Mouse (Mus musculus): ENCODE measurements at regions not wholly inside any gene's neighbourhood (a gene's known extent, or its start where the extent isn't known, plus 50 kb on each side); places are given as distances from the start of the nearest gene placed in this dataset.

- no peaks in the 10 kb centered on the region for H3K9me3 ChIP-seq (ENCODE audit: control insufficient read depth, low read depth, low read length)
- no peak for ATAC-seq (ENCODE audit: insufficient number of reproducible peaks, insufficient read depth, low FRiP score, low read depth)
- H3K9ac ChIP-seq (replicated peaks; ENCODE audit: low read depth, low read length), result no peak overlapping the region
- no peak overlapping the region for H3K4me3 ChIP-seq (ENCODE audit: low read depth, low read length)
- 87% methylated on average over 3 of the region's 3 CpGs for WGBS
- no peaks in the 10 kb centered on the region for H3K4me1 ChIP-seq (ENCODE audit: control insufficient read depth, insufficient read depth, low read length)
- H3K27me3 ChIP-seq (ENCODE audit: control insufficient read depth, insufficient read depth, low read length), result no peaks in the 10 kb centered on the region
- no peaks in the 10 kb centered on the region for H3K36me3 ChIP-seq (ENCODE audit: control insufficient read depth, insufficient read depth, low read length)
- H3K4me2 ChIP-seq (replicated peaks; ENCODE audit: low read depth, low read length), result no peak overlapping the region
- no peak overlapping the region for H3K27ac ChIP-seq (ENCODE audit: low read length)
Observed at GRCm38 (mm10) chr14:100561884-100562283, 277.4 kb upstream of the Klf12 start.

GRCm38 (mm10) chr14:100558378-100558777 lies 273.9 kb upstream of the Klf12 start:
- Histone ChIP-seq H3K4me1 (ENCODE audit: control insufficient read depth, insufficient read depth, low read length) (no peaks in the 10 kb centered on the region), H3K4me2 (replicated peaks; ENCODE audit: low read depth, low read length) (peak overlapping the region; percentile 6; the same call in 1 of the 2 replicates), H3K9me3 (ENCODE audit: control insufficient read depth, low read depth, low read length) (no peaks in the 10 kb centered on the region), H3K9ac (replicated peaks; ENCODE audit: low read depth, low read length) (no peak overlapping the region), H3K4me3 (ENCODE audit: low read depth, low read length) (no peak overlapping the region), H3K27me3 (ENCODE audit: control insufficient read depth, insufficient read depth, low read length) (no peaks in the 10 kb centered on the region), H3K36me3 (ENCODE audit: control insufficient read depth, insufficient read depth, low read length) (no peaks in the 10 kb centered on the region), H3K27ac (ENCODE audit: low read length) (no peak overlapping the region)
- 7% methylated on average over 4 of the region's 4 CpGs for WGBS
- ATAC-seq (ENCODE audit: insufficient number of reproducible peaks, insufficient read depth, low FRiP score, low read depth), result peak; percentile 67; the same call in 1 of the 2 replicates

- Histone ChIP-seq H3K4me1 (ENCODE audit: control insufficient read depth, insufficient read depth, low read length) (no peaks in the 10 kb centered on the region), H3K27me3 (ENCODE audit: control insufficient read depth, insufficient read depth, low read length) (no peaks in the 10 kb centered on the region), H3K4me3 (ENCODE audit: low read depth, low read length) (no peak overlapping the region), H3K27ac (ENCODE audit: low read length) (no peak overlapping the region), H3K4me2 (replicated peaks; ENCODE audit: low read depth, low read length) (no peak overlapping the region), H3K36me3 (ENCODE audit: control insufficient read depth, insufficient read depth, low read length) (no peaks in the 10 kb centered on the region), H3K9ac (replicated peaks; ENCODE audit: low read depth, low read length) (no peak overlapping the region), H3K9me3 (ENCODE audit: control insufficient read depth, low read depth, low read length) (no peaks in the 10 kb centered on the region)
- WGBS, result 54% methylated on average over 2 of the region's 2 CpGs
- no peak for ATAC-seq (ENCODE audit: insufficient number of reproducible peaks, insufficient read depth, low FRiP score, low read depth)
Observed at GRCm38 (mm10) chr14:100552466-100552865, 268.0 kb upstream of the Klf12 start.

- Histone ChIP-seq H3K36me3 (ENCODE audit: control insufficient read depth, insufficient read depth, low read length) (no peaks in the 10 kb centered on the region), H3K9ac (replicated peaks; ENCODE audit: low read depth, low read length) (no peak overlapping the region), H3K4me2 (replicated peaks; ENCODE audit: low read depth, low read length) (no peak overlapping the region), H3K27ac (ENCODE audit: low read length) (no peak overlapping the region), H3K4me3 (ENCODE audit: low read depth, low read length) (no peak overlapping the region), H3K9me3 (ENCODE audit: control insufficient read depth, low read depth, low read length) (no peaks in the 10 kb centered on the region), H3K4me1 (ENCODE audit: control insufficient read depth, insufficient read depth, low read length) (no peaks in the 10 kb centered on the region), H3K27me3 (ENCODE audit: control insufficient read depth, insufficient read depth, low read length) (no peaks in the 10 kb centered on the region)
- no peak for ATAC-seq (ENCODE audit: insufficient number of reproducible peaks, insufficient read depth, low FRiP score, low read depth)
- 76% methylated on average over 3 of the region's 3 CpGs for WGBS
Observed at GRCm38 (mm10) chr14:100550266-100550665, 265.8 kb upstream of the Klf12 start.

- no peak overlapping the region for H3K9ac ChIP-seq (replicated peaks; ENCODE audit: low read depth, low read length)
- H3K4me1 ChIP-seq (ENCODE audit: control insufficient read depth, insufficient read depth, low read length), result no peaks in the 10 kb centered on the region
- H3K27ac ChIP-seq (ENCODE audit: low read length), result no peak overlapping the region
- H3K4me2 ChIP-seq (replicated peaks; ENCODE audit: low read depth, low read length), result no peak overlapping the region
- WGBS, result 84% methylated on average over 2 of the region's 2 CpGs
- ATAC-seq (ENCODE audit: insufficient number of reproducible peaks, insufficient read depth, low FRiP score, low read depth), result no peak
- no peaks in the 10 kb centered on the region for H3K27me3 ChIP-seq (ENCODE audit: control insufficient read depth, insufficient read depth, low read length)
- no peak overlapping the region for H3K4me3 ChIP-seq (ENCODE audit: low read depth, low read length)
- H3K9me3 ChIP-seq (ENCODE audit: control insufficient read depth, low read depth, low read length), result no peaks in the 10 kb centered on the region
- H3K36me3 ChIP-seq (ENCODE audit: control insufficient read depth, insufficient read depth, low read length), result no peaks in the 10 kb centered on the region
Observed at GRCm38 (mm10) chr14:100530217-100530616, 245.7 kb upstream of the Klf12 start.

- 72% methylated on average over 1 of the region's 1 CpGs for WGBS
- ATAC-seq (ENCODE audit: insufficient number of reproducible peaks, insufficient read depth, low FRiP score, low read depth), result 0 out of 2 replicates have a peak, but pooled peaks have one; percentile 23
- H3K27me3 ChIP-seq (ENCODE audit: control insufficient read depth, insufficient read depth, low read length), result no peaks in the 10 kb centered on the region
- H3K36me3 ChIP-seq (ENCODE audit: control insufficient read depth, insufficient read depth, low read length), result no peaks in the 10 kb centered on the region
- H3K27ac ChIP-seq (ENCODE audit: low read length), result no peak overlapping the region
- H3K4me2 ChIP-seq (replicated peaks; ENCODE audit: low read depth, low read length), result no peak overlapping the region
- no peaks in the 10 kb centered on the region for H3K4me1 ChIP-seq (ENCODE audit: control insufficient read depth, insufficient read depth, low read length)
- H3K9ac ChIP-seq (replicated peaks; ENCODE audit: low read depth, low read length), result no peak overlapping the region
- H3K4me3 ChIP-seq (ENCODE audit: low read depth, low read length), result no peak overlapping the region
- no peaks in the 10 kb centered on the region for H3K9me3 ChIP-seq (ENCODE audit: control insufficient read depth, low read depth, low read length)
Observed at GRCm38 (mm10) chr14:100529758-100530157, 245.3 kb upstream of the Klf12 start.

- Histone ChIP-seq H3K27me3 (ENCODE audit: control insufficient read depth, insufficient read depth, low read length) (no peaks in the 10 kb centered on the region), H3K4me2 (replicated peaks; ENCODE audit: low read depth, low read length) (no peak overlapping the region), H3K9ac (replicated peaks; ENCODE audit: low read depth, low read length) (no peak overlapping the region), H3K27ac (ENCODE audit: low read length) (no peak overlapping the region), H3K36me3 (ENCODE audit: control insufficient read depth, insufficient read depth, low read length) (no peaks in the 10 kb centered on the region), H3K4me3 (ENCODE audit: low read depth, low read length) (no peak overlapping the region), H3K9me3 (ENCODE audit: control insufficient read depth, low read depth, low read length) (no peaks in the 10 kb centered on the region), H3K4me1 (ENCODE audit: control insufficient read depth, insufficient read depth, low read length) (no peaks in the 10 kb centered on the region)
- no peak for ATAC-seq (ENCODE audit: insufficient number of reproducible peaks, insufficient read depth, low FRiP score, low read depth)
- 66% methylated on average over 2 of the region's 2 CpGs for WGBS
Observed at GRCm38 (mm10) chr14:100509396-100509795, 224.9 kb upstream of the Klf12 start.

GRCm38 (mm10) chr14:100508087-100508486 lies 223.6 kb upstream of the Klf12 start:
- no peaks in the 10 kb centered on the region for H3K36me3 ChIP-seq (ENCODE audit: control insufficient read depth, insufficient read depth, low read length)
- no peaks in the 10 kb centered on the region for H3K27me3 ChIP-seq (ENCODE audit: control insufficient read depth, insufficient read depth, low read length)
- no peak overlapping the region for H3K27ac ChIP-seq (ENCODE audit: low read length)
- 83% methylated on average over 3 of the region's 3 CpGs for WGBS
- H3K4me2 ChIP-seq (replicated peaks; ENCODE audit: low read depth, low read length), result no peak overlapping the region
- H3K9me3 ChIP-seq (ENCODE audit: control insufficient read depth, low read depth, low read length), result no peaks in the 10 kb centered on the region
- no peak overlapping the region for H3K4me3 ChIP-seq (ENCODE audit: low read depth, low read length)
- no peak for ATAC-seq (ENCODE audit: insufficient number of reproducible peaks, insufficient read depth, low FRiP score, low read depth)
- no peak overlapping the region for H3K9ac ChIP-seq (replicated peaks; ENCODE audit: low read depth, low read length)
- no peaks in the 10 kb centered on the region for H3K4me1 ChIP-seq (ENCODE audit: control insufficient read depth, insufficient read depth, low read length)

GRCm38 (mm10) chr14:100507616-100508015 lies 223.1 kb upstream of the Klf12 start:
- Histone ChIP-seq H3K27ac (ENCODE audit: low read length) (no peak overlapping the region), H3K9ac (replicated peaks; ENCODE audit: low read depth, low read length) (no peak overlapping the region), H3K4me2 (replicated peaks; ENCODE audit: low read depth, low read length) (no peak overlapping the region), H3K27me3 (ENCODE audit: control insufficient read depth, insufficient read depth, low read length) (no peaks in the 10 kb centered on the region), H3K4me3 (ENCODE audit: low read depth, low read length) (no peak overlapping the region), H3K9me3 (ENCODE audit: control insufficient read depth, low read depth, low read length) (no peaks in the 10 kb centered on the region), H3K36me3 (ENCODE audit: control insufficient read depth, insufficient read depth, low read length) (no peaks in the 10 kb centered on the region), H3K4me1 (ENCODE audit: control insufficient read depth, insufficient read depth, low read length) (no peaks in the 10 kb centered on the region)
- ATAC-seq (ENCODE audit: insufficient number of reproducible peaks, insufficient read depth, low FRiP score, low read depth), result no peak

All from stomach, embryonic 14.5 days (tissue).